Mouse (Mus musculus) liver, adult 2 months (tissue): ENCODE data around the gene Mmp14. TPM values are rescaled to one million over a fixed set of nuclear protein-coding genes. Genes with fewer than 3 reads are reported as not detected.
A peak's percentile ranks its signal among the peaks of the same experiment; 100 is the strongest.

ENCODE experiments used
- DNase-seq: peaks from one replicate; pipeline ENCODE4 v3.0.0-alpha.2; 2011; ENCODE audit warnings: low read depth, low spot score; ENCODE audit errors: extremely low read depth
- H3K27ac ChIP-seq: fragments of 200-500 bp; replicated peaks from 2 replicates; pipeline ENCODE4 v1.5.1; 2012; ENCODE audit warnings: low read depth, mild to moderate bottlenecking, control low read depth, inconsistent platforms, low read length; ENCODE audit not compliant: insufficient read depth
- H3K27me3 ChIP-seq: fragments of 200-500 bp; 2 replicates; pipeline ENCODE4 v1.6.1; 2012; ENCODE audit warnings: mild to moderate bottlenecking, moderate library complexity, low read length, inconsistent platforms; ENCODE audit not compliant: control insufficient read depth, insufficient read depth
- H3K36me3 ChIP-seq: fragments of 200-500 bp; 2 replicates; pipeline ENCODE4 v1.6.1; 2012; ENCODE audit warnings: low read length, inconsistent platforms; ENCODE audit not compliant: control insufficient read depth, insufficient read depth
- H3K4me1 ChIP-seq: fragments of 200-500 bp; 2 replicates; pipeline ENCODE4 v1.6.1; 2011; ENCODE audit warnings: low read length; ENCODE audit not compliant: control insufficient read depth, insufficient read depth
- H3K4me3 ChIP-seq: fragments of 200-500 bp; 2 replicates; pipeline ENCODE4 v1.5.1; 2011; ENCODE audit warnings: low read depth, mild to moderate bottlenecking, control low read depth, low read length, moderate library complexity; ENCODE audit not compliant: insufficient read depth
- H3K79me2 ChIP-seq: fragments of 200-500 bp; 2 replicates; pipeline ENCODE4 v1.6.1; 2012; ENCODE audit warnings: inconsistent platforms, mild to moderate bottlenecking, low read length, moderate library complexity; ENCODE audit not compliant: control insufficient read depth, insufficient read depth
- H3K9ac ChIP-seq: fragments of 200-500 bp; 2 replicates; pipeline ENCODE4 v1.6.1; 2012; ENCODE audit warnings: low read depth, mild to moderate bottlenecking, control low read depth, inconsistent platforms, low read length
- CTCF ChIP-seq: fragments of 200-500 bp; IDR thresholded peaks from 2 replicates; pipeline ENCODE4 v1.5.1; 2011; ENCODE audit warnings: low read depth, low read length, control low read depth
- POLR2A ChIP-seq: fragments of 200-500 bp; IDR thresholded peaks from 2 replicates; pipeline ENCODE4 v1.6.1; 2011; ENCODE audit warnings: low read length, control low read depth; ENCODE audit not compliant: insufficient read depth; ENCODE audit errors: extremely low read depth
- WGBS: fragments of 180-500 bp; shearing (Covaris S2); methylation state at CpG from one replicate; pipeline ENCODE4 v1.1.7; 2018; 5-methylcytosine and 5-hydroxymethylcytosine counted together
- polyA plus RNA-seq: library from polyadenylated mRNA; depleted of rRNA; stranded (reverse); fragments of >200 nt; gene quantifications from 2 replicates; pipeline ENCODE4 v1.2.3, GENCODE M21; 2012
- total RNA-seq: library from RNA; depleted of rRNA; stranded (reverse); fragments of >200 nt; gene quantifications from 2 replicates; pipeline ENCODE4 v1.2.3, GENCODE M21; 2014

Mmp14 gene
- total and polyA plus RNA-seq, 2 experiments: 9.0 to 52.6 TPM

GRCm38 (mm10) chr14:54445476-54445875 lies 14.1 kb downstream of the Mmp14 start:
- Histone ChIP-seq H3K4me1 (0 out of 2 replicates have a peak, but pooled peaks cover 2% of the 10 kb centered on the region), H3K9ac (no peak overlapping the region), H3K79me2 (no peaks in the 10 kb centered on the region), H3K4me3 (no peak overlapping the region), H3K27me3 (no peaks in the 10 kb centered on the region), H3K27ac (no peak overlapping the region), H3K36me3 (peaks cover 3% of the 10 kb centered on the region; the same call in 1 of the 2 replicates)
- 74% methylated on average over 3 of the region's 3 CpGs for WGBS
- no peak for DNase-seq
- TF ChIP-seq CTCF (no peak), POLR2A (no peak)

GRCm38 (mm10) chr14:54453566-54453965 lies 22.2 kb downstream of the Mmp14 start:
- WGBS: 61% methylated on average over 9 of the region's 9 CpGs
- H3K4me1 ChIP-seq: no peaks in the 10 kb centered on the region
- TF ChIP-seq POLR2A (no peak), CTCF (no peak)
- H3K9ac ChIP-seq: no peak overlapping the region
- DNase-seq: no peak
- no peaks in the 10 kb centered on the region for H3K27me3 ChIP-seq
- no peaks in the 10 kb centered on the region for H3K79me2 ChIP-seq
- H3K27ac ChIP-seq: no peak overlapping the region
- H3K36me3 ChIP-seq: no peaks in the 10 kb centered on the region
- no peak overlapping the region for H3K4me3 ChIP-seq

DNA sequence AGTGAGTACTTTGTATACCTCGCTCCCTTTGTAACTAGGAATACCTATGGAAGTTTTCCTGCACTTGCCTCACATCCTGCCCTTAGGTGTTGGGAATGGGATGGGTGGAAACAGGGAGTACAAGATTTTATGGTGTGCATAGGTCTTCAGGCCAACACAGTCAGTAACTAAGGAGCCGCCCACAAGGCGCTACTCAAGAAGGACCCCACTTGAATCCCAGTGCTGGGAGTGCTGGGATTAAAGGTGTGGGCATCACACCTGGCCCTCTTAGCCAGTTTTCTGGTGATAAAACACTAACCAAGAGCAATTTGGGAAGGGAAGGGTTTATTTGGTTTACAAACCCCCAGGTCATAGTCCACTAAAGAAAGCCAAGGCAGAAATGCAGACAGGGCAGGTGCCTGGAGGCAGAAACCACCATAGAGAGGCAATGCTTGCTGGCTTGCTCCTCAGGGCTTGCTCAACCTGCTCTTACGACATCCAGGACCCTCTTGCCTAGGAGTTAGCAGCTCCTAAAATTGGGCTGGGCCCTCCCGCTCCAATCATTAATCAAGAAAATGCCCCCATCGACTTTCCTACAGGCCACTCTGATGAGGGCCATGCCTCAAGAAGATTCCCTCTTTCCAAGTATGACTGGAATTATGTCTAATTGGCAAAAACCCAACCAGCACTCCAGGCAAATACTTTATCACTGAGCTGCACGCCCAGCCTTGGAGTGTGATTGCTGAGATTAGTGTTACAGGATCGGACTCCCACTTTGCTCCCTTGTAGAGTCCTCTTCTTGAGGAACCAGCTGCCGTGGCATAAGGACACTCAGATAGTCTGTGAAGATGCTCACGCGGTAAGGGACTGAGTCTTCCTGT lies 23.5 kb downstream of the Mmp14 start:
- WGBS: 75% methylated on average over 11 of the region's 11 CpGs
- TF ChIP-seq POLR2A: no peak
- TF ChIP-seq CTCF: no peak

DNA sequence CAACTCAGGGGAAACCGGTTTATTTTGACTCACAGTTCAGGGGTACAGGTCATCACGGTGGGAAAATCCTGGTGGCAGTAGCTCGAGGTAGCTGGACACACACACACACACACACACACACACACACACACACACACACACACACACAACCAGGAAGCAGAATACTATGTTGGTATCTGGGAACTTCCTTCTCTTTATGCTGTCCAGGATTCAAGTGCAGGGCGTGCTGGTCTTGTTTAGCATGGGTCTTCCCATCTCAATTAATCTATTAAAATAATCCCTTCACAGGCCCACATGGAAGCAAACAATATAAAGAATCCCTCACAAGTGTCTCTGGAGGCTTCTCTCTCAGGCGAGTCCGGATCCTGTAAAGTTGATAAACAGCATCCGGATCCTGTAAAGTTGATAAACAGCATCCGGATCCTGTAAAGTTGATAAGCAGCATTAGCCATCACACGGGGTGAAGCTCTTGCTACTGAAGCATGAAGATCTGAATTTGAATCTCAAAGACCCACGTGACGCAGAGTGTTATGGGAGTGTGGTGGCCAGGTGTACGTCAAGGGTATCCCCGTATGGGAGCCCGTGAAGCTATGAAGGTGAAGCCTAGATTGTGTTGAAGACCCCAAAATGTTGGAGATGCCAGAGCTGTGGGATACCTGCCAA lies 26.6 kb downstream of the Mmp14 start:
- Histone ChIP-seq H3K9ac (no peak overlapping the region), H3K4me3 (no peak overlapping the region), H3K27me3 (no peaks in the 10 kb centered on the region), H3K27ac (no peak overlapping the region), H3K79me2 (no peaks in the 10 kb centered on the region), H3K36me3 (no peaks in the 10 kb centered on the region), H3K4me1 (no peaks in the 10 kb centered on the region)
- TF ChIP-seq POLR2A: no peak
- DNase-seq: no peak
- WGBS: 77% methylated on average over 14 of the region's 14 CpGs

More for the DNA sequence above, 23.5 kb downstream of the Mmp14 start:
- no peaks in the 10 kb centered on the region for H3K4me1 ChIP-seq
- H3K27ac ChIP-seq: no peak overlapping the region
- H3K36me3 ChIP-seq: no peaks in the 10 kb centered on the region
- no peaks in the 10 kb centered on the region for H3K79me2 ChIP-seq
- no peaks in the 10 kb centered on the region for H3K27me3 ChIP-seq
- H3K4me3 ChIP-seq: no peak overlapping the region
- DNase-seq: no peak
- H3K9ac ChIP-seq: no peak overlapping the region

GRCm38 (mm10) chr14:54462146-54462545 lies 30.7 kb downstream of the Mmp14 start:
- Histone ChIP-seq H3K4me1 (peaks cover 5% of the 10 kb centered on the region), H3K36me3 (no peaks in the 10 kb centered on the region), H3K79me2 (no peaks in the 10 kb centered on the region), H3K9ac (no peak overlapping the region), H3K27me3 (no peaks in the 10 kb centered on the region), H3K4me3 (no peak overlapping the region), H3K27ac (no peak overlapping the region)
- peak; percentile 90 for DNase-seq
- TF ChIP-seq CTCF (no peak), POLR2A (no peak)
- 38% methylated on average over 4 of the region's 4 CpGs for WGBS
